Mouse (Mus musculus): Measurements from ENCODE around the gene Iqgap3.

The Iqgap3 gene

GRCm38 (mm10) chr3:88138336-88139242 is 56.8 kb downstream of the Iqgap3 start:
- peak; percentile 98 for DNase-seq (ENCODE audit: low read depth)

- peak; percentile 67 for DNase-seq (ENCODE audit: low read depth)
Observed at GRCm38 (mm10) chr3:88139243-88140177, 57.7 kb downstream of the Iqgap3 start.

- DNase-seq (ENCODE audit: low read depth), result peak; percentile 47
Observed at GRCm38 (mm10) chr3:88140178-88140902, 58.6 kb downstream of the Iqgap3 start.

- no peak for DNase-seq (ENCODE audit: low read depth)
Observed at GRCm38 (mm10) chr3:88140903-88141430, 59.2 kb downstream of the Iqgap3 start.

- peak; percentile 93 for DNase-seq (ENCODE audit: low read depth)
Observed at GRCm38 (mm10) chr3:88141439-88141786, 59.6 kb downstream of the Iqgap3 start.

GRCm38 (mm10) chr3:88141787-88142523 is 60.2 kb downstream of the Iqgap3 start, which contains the start of gene Mef2d:
Mef2d (plus strand) TSS chr3:88142372.
- peak; percentile 99 for DNase-seq (ENCODE audit: low read depth)

- DNase-seq (ENCODE audit: low read depth), result no peak
Observed at GRCm38 (mm10) chr3:88142546-88142915, 60.8 kb downstream of the Iqgap3 start.

GRCm38 (mm10) chr3:88142916-88143771 is 61.4 kb downstream of the Iqgap3 start:
- peak; percentile 67 for DNase-seq (ENCODE audit: low read depth)

GRCm38 (mm10) chr3:88143961-88144486 is 62.3 kb downstream of the Iqgap3 start:
- peak; percentile 64 for DNase-seq (ENCODE audit: low read depth)

- DNase-seq (ENCODE audit: low read depth), result no peak
Observed at GRCm38 (mm10) chr3:88144648-88145410, 63.1 kb downstream of the Iqgap3 start.

GRCm38 (mm10) chr3:88145411-88145782 is 63.6 kb downstream of the Iqgap3 start:
- DNase-seq (ENCODE audit: low read depth), result peak; percentile 52

- peak; percentile 32 for DNase-seq (ENCODE audit: low read depth)
Observed at GRCm38 (mm10) chr3:88145952-88146351, 64.2 kb downstream of the Iqgap3 start.

- DNase-seq (ENCODE audit: low read depth), result peak; percentile 46
Observed at GRCm38 (mm10) chr3:88146376-88147112, 64.8 kb downstream of the Iqgap3 start.

- DNase-seq (ENCODE audit: low read depth), result no peak
Observed at GRCm38 (mm10) chr3:88147444-88147843, 65.7 kb downstream of the Iqgap3 start.

GRCm38 (mm10) chr3:88147866-88148265 is 66.1 kb downstream of the Iqgap3 start:
- DNase-seq (ENCODE audit: low read depth), result peak; percentile 41

- no peak for DNase-seq (ENCODE audit: low read depth)
Observed at GRCm38 (mm10) chr3:88148354-88148753, 66.6 kb downstream of the Iqgap3 start.

- peak; percentile 48 for DNase-seq (ENCODE audit: low read depth)
Observed at GRCm38 (mm10) chr3:88148776-88149509, 67.2 kb downstream of the Iqgap3 start.
